Mouse (Mus musculus) kidney, postnatal 0 days (tissue): ENCODE measurements around the gene Thbs1. TPM values are rescaled to one million over a fixed set of nuclear protein-coding genes. Genes with fewer than 3 reads are reported as not detected.
"Not testable (repeated sequence)": the region's sequence is repeated elsewhere in the genome, so short reads cannot be mapped to it uniquely, and the experiment has no call there.

Source experiments
- ATAC-seq: fragments of 200-750 bp; cut with Nextera tagmentation; replicated peaks from 2 replicates; pipeline ENCODE4 v1.8.0; 2017; ENCODE audit warnings: low read depth, moderate number of reproducible peaks, moderate TSS enrichment, moderate library complexity; ENCODE audit not compliant: low FRiP score
- DNase-seq: peaks from one replicate; pipeline ENCODE4 v3.0.0-alpha.2; 2016; ENCODE audit warnings: low spot score
- H3K27ac ChIP-seq: fragments of 300-500 bp; sonication (generic); 2 replicates; pipeline ENCODE4 v1.5.1; 2014; ENCODE audit warnings: mild to moderate bottlenecking
- H3K27me3 ChIP-seq: fragments of 300-500 bp; sonication (generic); 2 replicates; pipeline ENCODE4 v1.6.1; 2014; ENCODE audit warnings: low read length, mixed read lengths; ENCODE audit not compliant: insufficient read depth
- H3K36me3 ChIP-seq: fragments of 300-500 bp; sonication (generic); 2 replicates; pipeline ENCODE4 v1.6.1; 2014; ENCODE audit warnings: low read length, mixed read lengths; ENCODE audit not compliant: insufficient read depth
- H3K4me1 ChIP-seq: fragments of 300-500 bp; sonication (generic); replicated peaks from 2 replicates; pipeline ENCODE4 v1.6.1; 2014; ENCODE audit warnings: antibody characterized with exemption, low read length, mixed read lengths; ENCODE audit not compliant: insufficient read depth
- H3K4me2 ChIP-seq: fragments of 300-500 bp; sonication (generic); 2 replicates; pipeline ENCODE4 v1.6.1; 2014; ENCODE audit warnings: mild to moderate bottlenecking, low read length, moderate library complexity, mixed read lengths
- H3K4me3 ChIP-seq: fragments of 300-500 bp; sonication (generic); replicated peaks from 2 replicates; pipeline ENCODE4 v1.5.1; 2014; ENCODE audit warnings: low read depth, low read length
- H3K9ac ChIP-seq: fragments of 300-500 bp; sonication (generic); 2 replicates; pipeline ENCODE4 v1.6.1; 2014; ENCODE audit warnings: low read depth, low read length
- H3K9me3 ChIP-seq: fragments of 300-500 bp; sonication (generic); replicated peaks from 2 replicates; pipeline ENCODE4 v1.6.1; 2016; ENCODE audit warnings: low read length, inconsistent platforms, mixed read lengths
- CTCF ChIP-seq: IDR thresholded peaks from 2 replicates; pipeline ENCODE4 v1.5.1; 2016; ENCODE audit warnings: antibody characterized with exemption, low read depth, mild to moderate bottlenecking, moderate library complexity
- WGBS: fragments of 180-500 bp; shearing (Covaris S2); extraction: QIAGEN DNeasy Blood & Tissue Kit; methylation state at CpG from one replicate; pipeline ENCODE4 v1.1.7; 2014; 5-methylcytosine and 5-hydroxymethylcytosine counted together
- polyA plus RNA-seq: library from polyadenylated mRNA; unstranded; fragments of >200 nt; fragmentation: Nextera tagmentation; extraction: Ambion mirVana; gene quantifications from 2 replicates; pipeline ENCODE4 v1.2.1, GENCODE M21; 2015

The Thbs1 gene
- polyA plus RNA-seq, 1 experiment from 2014 or later, result 38.1 TPM

GRCm38 (mm10) chr2:118137071-118137470 lies 25.4 kb downstream of the Thbs1 start:
- H3K9ac ChIP-seq, result no peak overlapping the region
- 80% methylated on average over 9 of the region's 9 CpGs for WGBS
- no peaks in the 10 kb centered on the region for H3K9me3 ChIP-seq
- H3K4me3 ChIP-seq, result no peak overlapping the region
- ATAC-seq (no peak), DNase-seq (no peak)
- no peaks in the 10 kb centered on the region for H3K36me3 ChIP-seq
- no peaks in the 10 kb centered on the region for H3K4me1 ChIP-seq
- H3K27me3 ChIP-seq, result no peaks in the 10 kb centered on the region
- no peak overlapping the region for H3K4me2 ChIP-seq
- no peak for TF ChIP-seq CTCF
- H3K27ac ChIP-seq, result no peak overlapping the region

- no peak for DNase-seq
- TF ChIP-seq CTCF, result no peak
- ATAC-seq, result no peak
- Histone ChIP-seq H3K9ac (no peak overlapping the region), H3K4me3 (no peak overlapping the region), H3K9me3 (no peaks in the 10 kb centered on the region), H3K4me1 (no peaks in the 10 kb centered on the region), H3K27ac (no peak overlapping the region), H3K27me3 (no peaks in the 10 kb centered on the region), H3K4me2 (no peak overlapping the region), H3K36me3 (no peaks in the 10 kb centered on the region)
- 87% methylated on average over 2 of the region's 2 CpGs for WGBS
Observed at GRCm38 (mm10) chr2:118137776-118138175, 26.1 kb downstream of the Thbs1 start.

GRCm38 (mm10) chr2:118139261-118139660 lies 27.6 kb downstream of the Thbs1 start:
- H3K27ac ChIP-seq, result no peak overlapping the region
- no peak overlapping the region for H3K4me2 ChIP-seq
- ATAC-seq (no peak), DNase-seq (no peak)
- 66% methylated on average over 6 of the region's 6 CpGs for WGBS
- no peaks in the 10 kb centered on the region for H3K9me3 ChIP-seq
- no peak overlapping the region for H3K9ac ChIP-seq
- H3K4me3 ChIP-seq, result no peak overlapping the region
- H3K4me1 ChIP-seq, result no peaks in the 10 kb centered on the region
- no peak for TF ChIP-seq CTCF
- no peaks in the 10 kb centered on the region for H3K27me3 ChIP-seq
- no peaks in the 10 kb centered on the region for H3K36me3 ChIP-seq

- Histone ChIP-seq H3K4me2 (no peak overlapping the region), H3K27ac (no peak overlapping the region), H3K4me1 (no peaks in the 10 kb centered on the region), H3K27me3 (no peaks in the 10 kb centered on the region), H3K9ac (no peak overlapping the region), H3K36me3 (no peaks in the 10 kb centered on the region), H3K4me3 (no peak overlapping the region), H3K9me3 (no peaks in the 10 kb centered on the region)
- ATAC-seq, result no peak
- no peak for DNase-seq
- 92% methylated on average over 10 of the region's 10 CpGs for WGBS
- TF ChIP-seq CTCF, result no peak
Observed at GRCm38 (mm10) chr2:118141651-118142050, 30.0 kb downstream of the Thbs1 start.

GRCm38 (mm10) chr2:118147749-118148148 lies 36.1 kb downstream of the Thbs1 start:
- H3K4me3 ChIP-seq, H3K9me3 ChIP-seq, H3K36me3 ChIP-seq, H3K27ac ChIP-seq, H3K4me2 ChIP-seq, ATAC-seq, DNase-seq, H3K27me3 ChIP-seq, H3K4me1 ChIP-seq, H3K9ac ChIP-seq: not testable (repeated sequence)
- 53% methylated on average over 3 of the region's 3 CpGs for WGBS

- Histone ChIP-seq H3K27me3 (no peaks in the 10 kb centered on the region), H3K4me3 (no peak overlapping the region), H3K9ac (no peak overlapping the region), H3K27ac (no peak overlapping the region), H3K4me2 (no peak overlapping the region), H3K36me3 (no peaks in the 10 kb centered on the region), H3K9me3 (no peaks in the 10 kb centered on the region), H3K4me1 (no peaks in the 10 kb centered on the region)
- ATAC-seq, result no peak
- WGBS, result 81% methylated on average over 4 of the region's 4 CpGs
- no peak for TF ChIP-seq CTCF
- no peak for DNase-seq
Observed at GRCm38 (mm10) chr2:118148321-118149142, 36.9 kb downstream of the Thbs1 start.
